Mouse (Mus musculus): ENCODE data around the gene Kpna1.

DNA sequence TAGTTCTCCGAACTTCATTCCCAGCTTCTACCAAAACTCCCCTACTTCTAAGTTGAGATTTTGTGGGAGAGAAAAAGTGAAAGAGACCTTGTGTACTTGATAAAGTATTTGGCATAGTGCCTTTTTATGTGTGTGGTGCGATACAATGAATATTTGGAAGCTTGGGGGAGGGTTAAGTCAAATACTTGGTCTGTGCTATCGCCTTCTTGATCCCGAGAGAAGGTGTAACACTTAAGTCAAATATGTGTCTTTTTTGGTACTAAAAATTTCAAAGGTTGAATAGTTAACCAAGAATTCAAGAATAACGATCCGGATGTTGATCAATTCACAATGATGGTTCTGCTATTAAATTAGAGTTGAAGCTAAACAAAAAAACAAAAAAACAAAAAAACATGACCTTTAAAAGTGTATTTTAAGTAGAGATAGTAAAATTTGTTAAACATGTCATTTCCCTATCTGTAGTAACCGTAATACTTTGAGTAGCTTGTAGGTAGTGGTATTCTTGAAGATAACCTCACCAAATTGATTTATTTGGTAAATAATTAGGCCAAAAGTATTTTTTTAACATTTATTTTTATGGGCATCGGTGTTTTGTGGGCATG, 94.0 kb downstream of the Kpna1 start:
- TF ChIP-seq POLR2A (IDR thresholded peaks at IDR 0.05; ENCODE audit: insufficient read depth, low read depth, low read length) (no peak), CTCF (IDR thresholded peaks at IDR 0.05) (no peak), EP300 (IDR thresholded peaks at IDR 0.05; ENCODE audit: insufficient read depth, low read depth, low read length) (no peak)
